Mouse (Mus musculus) ES-Bruce4 (cell line): ENCODE data around the gene Ninl. TPM values are rescaled to one million over a fixed set of nuclear protein-coding genes. Genes with fewer than 3 reads are reported as not detected.
"Not testable (repeated sequence)": the region's sequence is repeated elsewhere in the genome, so short reads cannot be mapped to it uniquely, and the experiment has no call there.

ENCODE experiments used
- H3K27ac ChIP-seq: 2 replicates; pipeline ENCODE4 v1.5.1; 2012; ENCODE audit warnings: low read length, inconsistent platforms; ENCODE audit not compliant: insufficient read depth
- H3K27me3 ChIP-seq: 2 replicates; pipeline ENCODE4 v1.6.1; 2012; ENCODE audit warnings: mild to moderate bottlenecking, low read length, inconsistent platforms; ENCODE audit not compliant: control insufficient read depth, poor library complexity, insufficient read depth, severe bottlenecking
- H3K36me3 ChIP-seq: 2 replicates; pipeline ENCODE4 v1.6.1; 2012; ENCODE audit warnings: inconsistent platforms, mild to moderate bottlenecking, low read length, moderate library complexity; ENCODE audit not compliant: control insufficient read depth, poor library complexity, insufficient read depth, severe bottlenecking
- H3K4me1 ChIP-seq: one replicate; pipeline ENCODE4 v1.8.1; 2011; ENCODE audit warnings: low read length; ENCODE audit not compliant: control insufficient read depth, insufficient read depth
- H3K4me3 ChIP-seq: 2 replicates; pipeline ENCODE4 v1.5.1; 2011; ENCODE audit warnings: low read depth, mild to moderate bottlenecking, low read length
- H3K9ac ChIP-seq: 2 replicates; pipeline ENCODE4 v1.6.1; 2012; ENCODE audit warnings: low read depth, mild to moderate bottlenecking, inconsistent platforms; ENCODE audit not compliant: poor library complexity, severe bottlenecking
- H3K9me3 ChIP-seq: replicated peaks from 2 replicates; pipeline ENCODE4 v1.6.1; 2012; ENCODE audit warnings: mild to moderate bottlenecking, low read length, inconsistent platforms; ENCODE audit not compliant: control insufficient read depth, poor library complexity, insufficient read depth, severe bottlenecking
- CTCF ChIP-seq: IDR thresholded peaks from one replicate; pipeline ENCODE4 v1.8.1; 2011; ENCODE audit warnings: low read depth, low read length
- EP300 ChIP-seq: IDR thresholded peaks from 2 replicates; pipeline ENCODE4 v1.6.1; 2011; ENCODE audit warnings: low read depth, low read length; ENCODE audit not compliant: insufficient read depth
- POLR2A ChIP-seq: IDR thresholded peaks from one replicate; pipeline ENCODE4 v1.8.1; 2011; ENCODE audit warnings: low read length; ENCODE audit not compliant: insufficient read depth
- polyA plus RNA-seq: library from polyadenylated mRNA; stranded (reverse); fragments of >200 nt; gene quantifications from 2 replicates; pipeline ENCODE4 v1.2.4, GENCODE M21; 2011; ENCODE audit warnings: low read depth; ENCODE audit not compliant: missing spikeins, insufficient read depth, insufficient read length

Gene Ninl
- polyA plus RNA-seq, 1 experiment = 24.7 TPM

DNA sequence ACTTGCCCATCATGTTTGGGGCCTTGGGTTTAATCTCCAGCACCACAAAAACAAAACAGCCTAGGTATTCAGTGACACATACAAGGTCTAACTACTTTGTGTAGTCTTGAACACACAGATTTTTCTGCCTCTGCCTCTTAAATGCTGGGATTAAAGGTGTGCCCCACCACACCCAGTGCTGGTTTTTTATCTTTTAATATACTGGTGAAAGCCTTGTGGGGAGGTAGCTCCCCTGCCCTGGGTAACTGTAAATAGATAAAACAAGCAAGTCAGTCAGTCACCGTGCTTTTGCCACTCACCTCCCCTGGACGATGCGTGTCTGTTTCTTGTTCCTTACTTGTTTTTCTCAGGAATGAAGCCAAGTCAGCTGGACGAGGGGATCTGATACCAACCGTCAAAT, 123.4 kb downstream of the Ninl start:
- Histone ChIP-seq H3K9me3 (no peaks in the 10 kb centered on the region), H3K27ac (no peak overlapping the region), H3K36me3 (peaks cover 25% of the 10 kb centered on the region), H3K27me3 (no peaks in the 10 kb centered on the region), H3K4me1 (no peaks in the 10 kb centered on the region), H3K4me3 (no peak overlapping the region), H3K9ac (no peak overlapping the region)
- TF ChIP-seq EP300 = no peak
- TF ChIP-seq POLR2A = no peak
- no peak for TF ChIP-seq CTCF

DNA sequence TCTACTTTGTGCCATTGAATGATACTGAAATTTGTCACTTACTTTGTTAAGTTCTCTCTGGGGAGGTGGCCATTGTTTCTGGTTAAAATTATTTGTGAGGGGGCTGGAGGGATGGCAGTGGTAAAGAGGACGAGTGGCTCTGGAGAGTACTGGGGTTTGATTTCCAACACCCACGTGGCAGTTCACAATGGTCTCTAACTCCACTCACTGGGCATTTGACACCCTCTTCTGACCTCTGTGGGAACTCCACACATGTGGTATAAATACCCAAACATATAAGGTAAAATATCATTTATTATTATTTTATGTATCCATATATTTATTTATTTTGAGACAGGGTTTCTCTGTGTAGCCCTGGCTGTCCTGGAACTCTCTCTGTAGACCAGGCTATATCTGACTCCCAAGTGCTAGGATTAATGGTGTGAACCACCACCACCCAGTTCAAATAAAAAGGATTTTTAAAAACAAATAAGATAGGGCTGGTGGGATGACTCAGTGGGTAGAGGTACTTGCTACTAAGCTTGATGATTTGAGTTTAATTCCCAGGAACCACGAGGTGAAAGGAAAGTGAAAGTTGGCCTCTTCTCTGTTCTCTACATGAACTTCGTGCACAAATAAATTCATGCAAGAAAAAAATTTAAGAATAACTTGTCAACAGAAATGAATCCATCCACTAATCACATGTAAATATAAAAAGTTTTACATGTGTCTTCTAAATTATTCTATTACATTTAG, 124.2 kb downstream of the Ninl start:
- TF ChIP-seq POLR2A (no peak), CTCF (no peak), EP300 (no peak)
- H3K27me3 ChIP-seq = no peaks in the 10 kb centered on the region
- no peaks in the 10 kb centered on the region for H3K4me1 ChIP-seq
- no peak overlapping the region for H3K9ac ChIP-seq
- no peak overlapping the region for H3K4me3 ChIP-seq
- H3K36me3 ChIP-seq = peaks cover 25% of the 10 kb centered on the region
- H3K27ac ChIP-seq = no peak overlapping the region
- no peaks in the 10 kb centered on the region for H3K9me3 ChIP-seq

GRCm38 (mm10) chr2:150910295-150910881, 128.8 kb downstream of the Ninl start:
- TF ChIP-seq EP300 (no peak), CTCF (no peak), POLR2A (no peak)
- Histone ChIP-seq H3K4me3 (peak overlapping the region; percentile 84), H3K9me3 (no peaks in the 10 kb centered on the region), H3K36me3 (peaks cover 3% of the 10 kb centered on the region), H3K4me1 (no peaks in the 10 kb centered on the region), H3K27me3 (no peaks in the 10 kb centered on the region), H3K27ac (no peak overlapping the region), H3K9ac (peak overlapping the region; percentile 73)

DNA sequence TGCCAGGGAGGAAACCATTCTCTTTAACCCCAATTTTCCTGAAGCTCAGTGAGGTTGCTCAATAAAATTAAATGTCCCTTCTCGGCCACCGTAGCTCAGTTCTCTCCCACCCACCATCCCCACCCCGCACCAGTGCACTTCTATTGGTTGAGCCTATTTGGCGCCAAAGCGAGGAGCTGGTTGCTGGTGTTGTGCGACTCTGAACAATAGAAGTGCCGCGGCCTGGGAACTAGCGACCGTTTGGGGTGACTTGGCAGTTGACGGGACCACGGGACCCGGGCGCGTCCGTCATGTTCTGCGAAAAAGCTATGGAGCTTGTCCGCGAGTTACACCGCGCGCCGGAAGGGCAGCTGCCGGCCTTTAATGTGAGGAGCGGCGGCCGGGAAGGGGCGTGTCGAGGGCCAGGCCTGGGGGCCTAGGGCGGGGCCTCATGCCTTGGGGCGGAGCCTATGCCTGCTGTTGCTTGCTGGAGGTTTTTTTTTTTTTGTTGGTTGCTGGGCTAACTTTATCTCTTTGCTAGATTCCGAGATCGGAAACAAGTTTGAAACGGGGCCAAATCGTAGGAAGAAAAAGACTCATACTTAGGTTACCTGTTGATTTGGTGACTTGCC, 129.6 kb downstream of the Ninl start:
- Histone ChIP-seq H3K9ac (peak overlapping the region; percentile 73), H3K27ac (peak overlapping the region; percentile 78), H3K27me3 (no peaks in the 10 kb centered on the region), H3K4me3 (peak overlapping the region; percentile 84), H3K4me1 (no peaks in the 10 kb centered on the region), H3K36me3 (no peaks in the 10 kb centered on the region), H3K9me3 (no peaks in the 10 kb centered on the region)
- TF ChIP-seq CTCF = no peak
- no peak for TF ChIP-seq POLR2A
- TF ChIP-seq EP300 = no peak

DNA sequence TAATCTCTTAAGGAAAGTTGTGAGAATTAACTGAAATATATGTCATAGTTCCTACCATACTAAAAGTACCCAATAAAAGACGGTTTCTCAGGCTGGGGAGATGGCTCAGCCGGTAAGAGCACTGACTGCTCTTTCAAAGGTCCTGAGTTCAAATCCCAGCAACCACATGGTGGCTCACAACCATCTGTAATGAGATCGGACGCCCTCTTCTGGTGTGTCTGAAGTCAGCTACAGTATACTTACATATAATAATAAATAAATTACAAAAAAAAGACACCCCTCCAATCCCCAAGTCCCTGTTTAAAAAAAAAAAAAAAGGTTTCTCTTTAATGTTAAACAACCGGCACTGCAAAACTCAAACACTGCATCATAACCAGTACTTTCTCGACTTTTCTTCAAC, 130.3 kb downstream of the Ninl start:
- not testable (repeated sequence) for H3K36me3 ChIP-seq, H3K4me3 ChIP-seq, H3K27me3 ChIP-seq, H3K9me3 ChIP-seq, H3K4me1 ChIP-seq, H3K27ac ChIP-seq
- H3K9ac ChIP-seq = peak overlapping the region; percentile 73

DNA sequence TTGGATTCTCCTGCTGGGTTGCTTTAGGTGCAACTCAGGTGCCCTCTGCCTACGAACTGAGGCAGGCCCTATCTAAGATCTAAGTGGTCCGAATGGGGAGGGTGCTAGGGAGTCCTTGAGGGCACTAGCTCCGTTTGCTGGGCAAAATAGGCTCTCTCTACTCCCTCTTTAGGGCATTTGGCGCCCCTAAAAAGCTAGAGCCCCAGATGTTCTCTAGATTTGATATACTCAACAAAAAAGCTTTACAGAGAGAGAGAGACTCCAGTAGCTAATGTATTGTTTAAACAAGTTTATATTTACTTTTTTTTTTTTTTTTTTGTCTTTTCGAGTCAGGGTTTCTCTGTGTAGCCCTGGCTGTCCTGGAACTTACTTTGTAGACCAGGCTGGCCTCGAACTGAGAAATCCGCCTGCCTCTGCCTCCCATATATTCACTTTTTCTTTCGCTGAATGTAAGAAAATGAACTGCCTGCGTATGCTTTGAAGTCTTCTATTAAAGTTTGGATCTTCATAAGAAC, 134.2 kb downstream of the Ninl start, which contains the start of gene Gins1:
Gins1 (plus strand) TSS at position 465 of the 515 bp plus-strand sequence.
- TF ChIP-seq CTCF (no peak), POLR2A (no peak), EP300 (no peak)
- H3K36me3 ChIP-seq = 0 out of 2 replicates have a peak, but pooled peaks cover 2% of the 10 kb centered on the region
- H3K9me3 ChIP-seq = no peaks in the 10 kb centered on the region
- H3K9ac ChIP-seq = peak within 1 kb of the TSS; percentile 56
- no peaks in the 10 kb centered on the region for H3K27me3 ChIP-seq
- H3K27ac ChIP-seq = peak within 1 kb of the TSS; percentile 71
- no peaks in the 10 kb centered on the region for H3K4me1 ChIP-seq
- peak within 1 kb of the TSS; percentile 87 for H3K4me3 ChIP-seq
